Mouse (Mus musculus) lung, embryonic 15.5 days (tissue): ENCODE results near the gene Atp6ap1l. TPM values are rescaled to one million over a fixed set of nuclear protein-coding genes. Genes with fewer than 3 reads are reported as not detected.

ENCODE experiments used
- ATAC-seq: fragments of 200-750 bp; cut with Nextera tagmentation; 2 replicates; pipeline ENCODE4 v1.8.0; 2017; ENCODE audit warnings: moderate number of reproducible peaks, borderline replicate concordance; ENCODE audit not compliant: low FRiP score, low TSS enrichment; ENCODE audit errors: extremely low read depth
- H3K27ac ChIP-seq: fragments of 300-500 bp; sonication (generic); 2 replicates; pipeline ENCODE4 v1.5.1; 2015; ENCODE audit warnings: moderate library complexity, mild to moderate bottlenecking, inconsistent platforms
- H3K27me3 ChIP-seq: fragments of 300-500 bp; sonication (generic); 2 replicates; pipeline ENCODE4 v1.6.1; 2015; ENCODE audit warnings: inconsistent platforms
- H3K36me3 ChIP-seq: fragments of 300-500 bp; sonication (generic); 2 replicates; pipeline ENCODE4 v1.6.1; 2015; ENCODE audit warnings: inconsistent platforms
- H3K4me1 ChIP-seq: fragments of 300-500 bp; sonication (generic); 2 replicates; pipeline ENCODE4 v1.6.1; 2015; ENCODE audit warnings: inconsistent platforms
- H3K4me2 ChIP-seq: fragments of 300-500 bp; sonication (generic); 2 replicates; pipeline ENCODE4 v1.6.1; 2015; ENCODE audit warnings: inconsistent platforms, mild to moderate bottlenecking, moderate library complexity
- H3K4me3 ChIP-seq: fragments of 300-500 bp; sonication (generic); 2 replicates; pipeline ENCODE4 v1.5.1; 2015; ENCODE audit warnings: mild to moderate bottlenecking, inconsistent platforms
- H3K9ac ChIP-seq: fragments of 300-500 bp; sonication (generic); 2 replicates; pipeline ENCODE4 v1.6.1; 2015; ENCODE audit warnings: inconsistent platforms
- H3K9me3 ChIP-seq: fragments of 300-500 bp; sonication (generic); 2 replicates; pipeline ENCODE4 v1.6.1; 2016; ENCODE audit warnings: inconsistent platforms
- WGBS: fragments of 180-500 bp; shearing (Covaris S2); methylation state at CpG from one replicate; pipeline ENCODE4 v1.1.7; 2015; 5-methylcytosine and 5-hydroxymethylcytosine counted together
- polyA plus RNA-seq: library from polyadenylated mRNA; unstranded; fragments of >200 nt; fragmentation: Nextera tagmentation; extraction: Ambion mirVana; gene quantifications from 2 replicates; pipeline ENCODE4 v1.2.1, GENCODE M21; 2015

Gene Atp6ap1l
- polyA plus RNA-seq, 1 experiment from 2014 or later = not detected

- WGBS = 79% methylated on average over 1 of the region's 1 CpGs
Observed at GRCm38 (mm10) chr13:90881727-90882429, 23.3 kb downstream of the Atp6ap1l start.

DNA sequence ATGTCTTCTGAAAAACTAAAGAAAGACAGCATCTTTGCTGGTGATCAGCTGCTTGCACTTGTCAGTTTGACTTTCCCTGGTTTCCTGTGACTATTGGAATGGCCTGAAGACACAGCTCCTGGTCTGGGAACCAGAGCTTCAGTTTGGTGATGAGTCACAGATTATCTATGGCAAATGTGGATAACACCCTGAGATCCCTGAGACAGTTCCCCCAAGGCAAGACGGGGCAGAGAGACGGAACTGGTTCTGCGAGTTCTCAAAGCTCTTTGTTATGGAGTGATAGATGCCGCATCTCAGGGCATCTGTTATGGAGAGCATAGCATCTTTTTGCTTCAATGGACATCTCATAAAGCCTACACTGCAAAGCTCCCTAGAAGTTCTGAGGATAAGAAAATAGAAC is 33.6 kb downstream of the Atp6ap1l start:
- Histone ChIP-seq H3K27me3 (no peaks in the 10 kb centered on the region), H3K9ac (no peak overlapping the region), H3K4me2 (no peak overlapping the region), H3K9me3 (no peaks in the 10 kb centered on the region), H3K4me1 (no peaks in the 10 kb centered on the region), H3K4me3 (no peak overlapping the region), H3K36me3 (no peaks in the 10 kb centered on the region), H3K27ac (no peak overlapping the region)
- 45% methylated on average over 4 of the region's 4 CpGs for whole genome bisulfite sequencing
- ATAC-seq = no peak

More at GRCm38 (mm10) chr13:90881727-90882429, 23.3 kb downstream of the Atp6ap1l start:
- H3K9me3 ChIP-seq = no peaks in the 10 kb centered on the region
- no peak overlapping the region for H3K4me3 ChIP-seq
- no peak overlapping the region for H3K9ac ChIP-seq
- H3K4me1 ChIP-seq = peaks cover 12% of the 10 kb centered on the region
- H3K27ac ChIP-seq = no peak overlapping the region
- no peaks in the 10 kb centered on the region for H3K36me3 ChIP-seq
- no peaks in the 10 kb centered on the region for H3K27me3 ChIP-seq
- H3K4me2 ChIP-seq = no peak overlapping the region
- ATAC-seq = no peak

DNA sequence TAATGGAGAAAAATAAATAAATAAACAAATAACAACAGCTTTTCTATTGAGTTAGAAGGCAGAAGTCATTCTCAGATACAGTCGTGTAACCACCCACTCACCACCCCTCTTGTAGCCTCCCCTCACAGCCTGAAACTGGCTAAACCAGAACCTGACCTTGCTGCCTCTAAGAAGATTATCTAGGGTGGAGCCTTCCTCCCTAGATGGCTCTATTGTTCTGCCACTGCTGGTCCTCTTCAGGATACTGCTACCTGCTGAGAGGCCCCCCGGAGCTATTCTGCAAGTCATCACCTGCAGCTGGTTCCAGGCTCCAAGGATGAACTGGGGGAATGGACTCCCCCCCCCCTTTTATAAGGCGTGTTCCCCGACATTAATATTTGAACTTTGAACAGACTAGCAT is 36.0 kb downstream of the Atp6ap1l start:
- ATAC-seq = no peak
- 32% methylated on average over 4 of the region's 4 CpGs for WGBS
- Histone ChIP-seq H3K4me3 (no peak overlapping the region), H3K9ac (no peak overlapping the region), H3K4me2 (no peak overlapping the region), H3K27me3 (no peaks in the 10 kb centered on the region), H3K36me3 (no peaks in the 10 kb centered on the region), H3K27ac (no peak overlapping the region), H3K9me3 (no peaks in the 10 kb centered on the region), H3K4me1 (no peaks in the 10 kb centered on the region)

DNA sequence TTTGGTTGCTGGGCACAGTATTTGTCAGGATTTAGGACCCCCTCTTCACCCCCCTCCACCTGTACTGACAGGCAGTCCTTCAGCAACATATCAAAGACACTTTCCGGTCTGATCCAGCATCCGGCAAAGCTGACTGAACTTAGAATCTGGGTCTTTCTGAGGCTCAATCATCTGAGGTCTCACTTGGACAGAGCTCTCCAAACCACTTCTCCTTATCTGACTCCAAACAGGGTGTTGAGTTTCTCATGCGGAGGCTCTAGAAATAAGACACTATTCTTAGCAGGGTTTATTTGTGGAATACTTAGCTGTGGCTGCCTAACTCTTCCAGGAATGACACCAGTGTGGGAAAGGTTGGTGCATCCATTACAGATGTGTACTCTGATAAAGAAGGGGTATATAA is 43.0 kb downstream of the Atp6ap1l start:
- Histone ChIP-seq H3K9ac (no peak overlapping the region), H3K9me3 (no peaks in the 10 kb centered on the region), H3K4me1 (no peaks in the 10 kb centered on the region), H3K4me3 (no peak overlapping the region), H3K27me3 (no peaks in the 10 kb centered on the region), H3K4me2 (no peak overlapping the region), H3K36me3 (no peaks in the 10 kb centered on the region), H3K27ac (no peak overlapping the region)
- no peak for ATAC-seq
- 22% methylated on average over 3 of the region's 3 CpGs for WGBS

- ATAC-seq = no peak
- Histone ChIP-seq H3K36me3 (no peaks in the 10 kb centered on the region), H3K4me3 (no peak overlapping the region), H3K27me3 (no peaks in the 10 kb centered on the region), H3K9ac (no peak overlapping the region), H3K4me2 (no peak overlapping the region), H3K27ac (no peak overlapping the region), H3K4me1 (no peaks in the 10 kb centered on the region), H3K9me3 (no peaks in the 10 kb centered on the region)
- 43% methylated on average over 2 of the region's 2 CpGs for WGBS
Observed at GRCm38 (mm10) chr13:90860888-90861431, 44.2 kb downstream of the Atp6ap1l start.

GRCm38 (mm10) chr13:90852727-90853630 is 52.2 kb downstream of the Atp6ap1l start:
- Histone ChIP-seq H3K4me2 (no peak overlapping the region), H3K4me1 (no peaks in the 10 kb centered on the region), H3K27me3 (no peaks in the 10 kb centered on the region), H3K27ac (no peak overlapping the region), H3K9me3 (no peaks in the 10 kb centered on the region), H3K9ac (no peak overlapping the region), H3K36me3 (no peaks in the 10 kb centered on the region), H3K4me3 (no peak overlapping the region)
- no peak for ATAC-seq
- 72% methylated on average over 5 of the region's 5 CpGs for WGBS

GRCm38 (mm10) chr13:90851795-90852194 is 53.4 kb downstream of the Atp6ap1l start:
- Histone ChIP-seq H3K4me2 (no peak overlapping the region), H3K4me3 (no peak overlapping the region), H3K9me3 (no peaks in the 10 kb centered on the region), H3K36me3 (no peaks in the 10 kb centered on the region), H3K27ac (no peak overlapping the region), H3K27me3 (no peaks in the 10 kb centered on the region), H3K4me1 (no peaks in the 10 kb centered on the region), H3K9ac (no peak overlapping the region)
- WGBS = 54% methylated on average over 4 of the region's 4 CpGs
- ATAC-seq = no peak

DNA sequence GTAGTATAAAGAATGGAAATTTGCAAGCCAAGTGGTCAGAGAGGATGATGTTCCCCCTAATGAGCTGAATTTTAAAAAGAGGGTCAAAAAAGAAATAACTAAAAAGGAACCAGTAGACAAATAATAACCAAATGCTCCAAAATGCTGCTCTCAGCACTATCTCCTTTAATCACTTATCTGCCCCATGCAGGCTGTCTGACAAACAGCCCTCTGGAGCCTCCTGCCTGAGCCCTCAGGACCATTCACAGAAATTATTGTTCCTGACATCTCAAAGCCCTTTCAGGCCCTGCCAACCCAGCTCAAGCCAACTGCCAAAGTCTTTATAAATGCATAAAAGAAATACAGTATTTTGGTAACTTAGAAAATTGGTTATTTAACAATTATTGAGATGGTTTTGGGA is 61.0 kb downstream of the Atp6ap1l start:
- Histone ChIP-seq H3K27me3 (no peaks in the 10 kb centered on the region), H3K9ac (no peak overlapping the region), H3K4me1 (0 out of 2 replicates have a peak, but pooled peaks cover 3% of the 10 kb centered on the region), H3K9me3 (no peaks in the 10 kb centered on the region), H3K36me3 (no peaks in the 10 kb centered on the region), H3K4me3 (no peak overlapping the region), H3K4me2 (no peak overlapping the region), H3K27ac (no peak overlapping the region)
- ATAC-seq = no peak

DNA sequence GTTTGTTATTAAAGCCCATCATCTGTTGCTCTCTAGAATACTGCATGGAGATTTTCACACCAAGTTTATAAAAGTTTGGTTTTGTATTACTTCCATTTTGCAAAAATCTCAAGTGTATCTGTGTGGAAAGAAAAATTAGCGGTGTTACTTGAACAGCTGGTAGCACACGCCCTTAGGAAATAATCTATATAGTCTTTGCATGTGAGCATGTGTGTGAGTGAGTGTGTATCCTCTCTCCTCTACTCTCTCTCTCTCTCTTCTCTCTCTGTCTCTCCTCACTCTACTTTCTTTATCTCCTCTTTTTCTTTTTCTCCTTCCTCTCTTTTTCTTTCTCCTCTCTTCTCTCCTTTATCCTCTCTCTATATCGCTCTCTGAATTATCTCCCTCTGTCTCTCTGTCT is 61.7 kb downstream of the Atp6ap1l start:
- WGBS = 93% methylated on average over 3 of the region's 3 CpGs
- H3K9ac ChIP-seq = no peak overlapping the region
- 0 out of 2 replicates have a peak, but pooled peaks cover 3% of the 10 kb centered on the region for H3K4me1 ChIP-seq
- no peak for ATAC-seq
- H3K36me3 ChIP-seq = no peaks in the 10 kb centered on the region
- no peak overlapping the region for H3K4me2 ChIP-seq
- no peaks in the 10 kb centered on the region for H3K27me3 ChIP-seq
- H3K27ac ChIP-seq = no peak overlapping the region
- no peak overlapping the region for H3K4me3 ChIP-seq
- no peaks in the 10 kb centered on the region for H3K9me3 ChIP-seq

DNA sequence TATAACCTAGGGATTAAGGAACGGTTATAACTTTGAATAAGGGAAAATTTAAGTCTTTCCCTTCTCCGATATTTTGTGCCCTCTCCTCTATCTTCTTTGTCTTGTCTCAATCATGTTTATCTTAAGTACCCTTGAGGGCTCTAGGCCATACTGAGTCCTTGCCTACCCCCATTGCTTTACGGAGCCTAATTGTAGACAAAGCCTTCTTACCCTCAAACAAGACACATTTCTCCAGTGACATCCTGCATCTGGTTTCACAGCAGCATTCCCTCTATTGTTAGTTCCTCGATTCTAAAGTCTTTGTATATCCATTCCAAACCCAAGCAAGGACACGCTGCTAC is 64.0 kb downstream of the Atp6ap1l start:
- Histone ChIP-seq H3K4me1 (0 out of 2 replicates have a peak, but pooled peaks cover 3% of the 10 kb centered on the region), H3K9ac (no peak overlapping the region), H3K4me3 (no peak overlapping the region), H3K27me3 (no peaks in the 10 kb centered on the region), H3K27ac (no peak overlapping the region), H3K36me3 (no peaks in the 10 kb centered on the region), H3K4me2 (no peak overlapping the region), H3K9me3 (no peaks in the 10 kb centered on the region)
- 46% methylated on average over 5 of the region's 5 CpGs for WGBS
- no peak for ATAC-seq

DNA sequence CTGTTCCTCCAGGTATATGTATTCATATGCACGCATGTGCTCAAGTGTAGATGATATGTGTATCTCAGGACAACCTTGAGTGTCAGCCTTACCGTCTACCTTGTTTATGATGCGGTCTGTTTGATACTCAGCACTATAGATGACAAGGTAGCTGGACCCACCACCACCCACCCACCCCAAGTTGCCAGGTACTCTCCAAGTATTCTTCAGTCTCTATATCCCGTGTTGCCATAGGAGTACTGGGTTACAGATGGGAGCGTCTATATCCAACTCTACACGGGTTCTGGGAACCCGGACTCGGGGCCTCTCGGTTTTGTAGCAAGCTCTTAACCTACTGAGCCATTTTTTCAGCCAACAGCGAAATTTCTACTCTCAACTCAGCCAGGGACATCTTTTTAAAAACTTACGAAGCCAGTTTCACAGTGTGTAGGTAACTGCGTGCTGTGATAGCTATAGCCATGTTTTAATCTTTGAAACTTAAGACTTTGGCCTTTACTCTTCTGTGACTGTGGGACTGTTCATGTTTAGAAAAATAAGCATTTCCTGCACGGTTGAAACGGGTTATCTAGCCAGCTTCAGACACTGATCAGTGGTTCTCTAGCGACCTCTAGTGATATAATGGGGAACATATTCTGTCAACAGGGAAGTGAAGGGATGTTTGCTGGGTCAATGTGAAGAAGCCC is 64.5 kb downstream of the Atp6ap1l start:
- Histone ChIP-seq H3K36me3 (no peaks in the 10 kb centered on the region), H3K9ac (no peak overlapping the region), H3K4me2 (0 out of 2 replicates have a peak overlapping the region, but pooled peaks have one; percentile 11), H3K4me3 (no peak overlapping the region), H3K27me3 (no peaks in the 10 kb centered on the region), H3K9me3 (no peaks in the 10 kb centered on the region), H3K4me1 (0 out of 2 replicates have a peak, but pooled peaks cover 3% of the 10 kb centered on the region), H3K27ac (no peak overlapping the region)
- ATAC-seq = 0 out of 2 replicates have a peak, but pooled peaks have one; percentile 62
- 42% methylated on average over 15 of the region's 15 CpGs for WGBS
